Mouse (Mus musculus) C2C12 (cell line): ENCODE data around the gene Mdh2. TPM values are rescaled to one million over a fixed set of nuclear protein-coding genes. Genes with fewer than 3 reads are reported as not detected.

Experiments used
- H3K27me3 ChIP-seq: one replicate; pipeline ENCODE4 v1.6.1; 2011; ENCODE audit not compliant: control insufficient read depth, insufficient read depth, insufficient read length
- H3K36me3 ChIP-seq: one replicate; pipeline ENCODE4 v1.6.1; 2011; ENCODE audit not compliant: control insufficient read depth, insufficient read depth
- H3K4me3 ChIP-seq: one replicate; pipeline ENCODE4 v1.5.1; 2011; ENCODE audit warnings: mild to moderate bottlenecking, control low read depth; ENCODE audit not compliant: poor library complexity, insufficient read depth, severe bottlenecking
- H3K79me2 ChIP-seq: one replicate; pipeline ENCODE4 v1.6.1; 2011; ENCODE audit not compliant: control insufficient read depth, insufficient read depth
- H3K79me3 ChIP-seq: one replicate; pipeline ENCODE4 v1.6.1; 2011; ENCODE audit warnings: low read depth, control low read depth
- H3ac ChIP-seq: one replicate; pipeline ENCODE3; 2011; ENCODE audit warnings: low read depth; ENCODE audit not compliant: control insufficient read depth, insufficient read length
- CEBPB ChIP-seq: IDR thresholded peaks from one replicate; pipeline ENCODE4 v1.6.1; 2011; ENCODE audit warnings: low read depth, mild to moderate bottlenecking, control low read depth, moderate library complexity
- CTCF ChIP-seq: IDR thresholded peaks from one replicate; pipeline ENCODE4 v1.5.1; 2011; ENCODE audit not compliant: control insufficient read depth, insufficient read depth, insufficient read length
- FOSL1 ChIP-seq: IDR thresholded peaks from one replicate; pipeline ENCODE4 v1.8.0; 2011; ENCODE audit warnings: mild to moderate bottlenecking, low read length; ENCODE audit not compliant: poor library complexity, insufficient read depth, severe bottlenecking
- MAX ChIP-seq: IDR thresholded peaks from one replicate; pipeline ENCODE4 v1.6.1; 2011; ENCODE audit warnings: mild to moderate bottlenecking, control low read depth
- MYOD1 ChIP-seq: IDR thresholded peaks from one replicate; pipeline ENCODE4 v1.6.1; 2011; ENCODE audit warnings: low read depth; ENCODE audit not compliant: control insufficient read depth, insufficient read length
- MYOG ChIP-seq: IDR thresholded peaks from one replicate; pipeline ENCODE4 v1.6.1; 2011; ENCODE audit not compliant: control insufficient read depth, insufficient read length; ENCODE audit errors: extremely low read depth
- USF1 ChIP-seq: IDR thresholded peaks from one replicate; pipeline ENCODE4 v1.6.1; 2011; ENCODE audit warnings: low read depth, mild to moderate bottlenecking, control low read depth, moderate library complexity
- long read RNA-seq, 2 experiments: library from polyadenylated mRNA; unstranded; transcript quantifications; one replicate each; pipeline ENCODE4 v2.0.0; 2019 to 2020
- polyA plus RNA-seq: library from polyadenylated mRNA; unstranded; fragments of >200 nt; fragmentation: generic; extraction: Trizol; gene quantifications from one replicate; pipeline ENCODE4 v1.2.1, GENCODE M21; 2012; ENCODE audit warnings: missing spikeins

Mdh2 gene
- polyA plus RNA-seq = 700 TPM
- long read RNA-seq, experiment 1, transcript Mdh2-201 (9 exons, 1,456 nt) = major isoform, 723 of 824 reads
- long read RNA-seq, experiment 1, partial matches to known transcripts = 84 of 824 reads
- long read RNA-seq, experiment 1, other reads (novel, unspliced or antisense) = 17 of 824 reads
- long read RNA-seq, experiment 2, transcript Mdh2-201 (9 exons, 1,456 nt) = major isoform, 1,079 of 1,105 reads
- long read RNA-seq, experiment 2, partial matches to known transcripts = 12 of 1,105 reads
- long read RNA-seq, experiment 2, other reads (novel, unspliced or antisense) = 13 of 1,105 reads

DNA sequence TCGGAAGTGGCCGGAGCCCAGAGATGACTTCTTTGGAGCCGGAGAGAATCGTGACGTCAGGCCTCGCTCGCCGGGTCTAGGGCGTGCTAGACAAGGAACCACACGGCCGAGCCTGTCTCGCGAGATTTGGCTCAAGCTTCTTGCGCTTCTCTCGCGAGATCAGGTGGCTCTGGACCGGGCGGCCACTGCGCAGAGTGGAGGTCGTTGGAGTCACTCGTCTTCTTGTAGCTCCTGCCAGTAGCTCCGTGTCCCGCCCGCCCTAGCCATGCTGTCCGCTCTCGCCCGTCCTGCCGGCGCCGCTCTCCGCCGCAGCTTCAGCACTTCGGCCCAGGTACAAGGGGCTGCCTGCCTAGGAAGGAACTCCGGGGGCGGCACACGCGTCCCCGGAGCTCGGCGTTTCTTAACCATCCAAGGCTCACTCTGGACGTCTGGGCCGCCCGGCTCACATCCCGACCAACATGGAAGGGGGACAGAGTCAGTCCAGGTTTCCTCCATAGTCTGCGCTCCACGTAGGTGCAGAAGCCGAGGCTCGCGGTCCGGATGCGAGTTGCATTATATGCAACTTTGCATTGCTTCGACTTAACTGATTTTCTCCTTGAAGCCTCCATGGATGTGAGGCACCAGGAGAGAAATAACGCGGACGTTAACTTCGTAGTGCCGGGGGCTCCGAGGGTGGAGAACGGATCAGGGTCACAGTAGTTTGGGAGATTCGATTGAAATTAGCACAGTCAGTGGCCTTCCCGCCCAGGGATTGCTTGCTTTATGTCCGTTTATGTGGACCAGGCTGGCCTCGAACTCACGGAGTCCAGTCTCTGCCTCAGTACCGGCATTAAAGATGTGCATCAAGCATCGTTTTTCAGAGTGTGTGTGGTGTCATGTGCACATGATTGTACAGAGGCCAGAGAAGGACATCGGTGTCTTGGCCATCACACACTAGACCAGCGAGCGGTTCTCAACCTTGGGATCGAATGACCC lies at the start of gene Mdh2:
Gene Mdh2 (plus strand): TSS at position 10 of the 975 bp plus-strand sequence.
- TF ChIP-seq FOSL1 = no peak
- peak; percentile 26 for TF ChIP-seq MAX
- Histone ChIP-seq H3K4me3 (peak within 1 kb of the TSS; percentile 97), H3K79me2 (peaks cover 54% of the 10 kb centered on the region)

DNA sequence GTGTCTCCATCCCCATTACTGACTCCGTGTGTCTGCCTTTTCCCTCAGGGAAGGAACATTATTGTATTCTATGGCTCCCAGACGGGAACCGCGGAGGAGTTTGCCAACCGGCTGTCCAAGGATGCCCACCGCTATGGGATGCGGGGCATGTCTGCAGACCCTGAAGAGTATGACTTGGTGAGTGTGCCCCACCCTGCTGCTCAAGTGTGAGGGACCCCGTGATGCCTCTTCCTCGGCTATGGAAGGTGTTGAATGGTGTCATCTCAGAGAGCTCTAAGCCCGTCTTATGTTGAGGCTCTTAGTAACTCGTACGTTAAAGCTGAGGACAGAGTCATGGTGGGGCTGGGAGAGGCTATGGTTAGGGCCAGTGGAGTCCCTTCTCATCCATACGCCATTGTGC lies 48.9 kb upstream of the Mdh2 start:
- H3ac ChIP-seq = no peak overlapping the region
- peaks cover 32% of the 10 kb centered on the region for H3K36me3 ChIP-seq
- no peak for TF ChIP-seq CTCF
- no peak for TF ChIP-seq MAX
- TF ChIP-seq FOSL1 = no peak
- no peak for TF ChIP-seq MYOG
- no peak for TF ChIP-seq MYOD1
- no peak for TF ChIP-seq CEBPB
- no peak for TF ChIP-seq USF1

More for the DNA sequence above, at the start of gene Mdh2:
- Histone ChIP-seq H3K79me3 (peaks cover 46% of the 10 kb centered on the region), H3ac (peak within 1 kb of the TSS; percentile 87), H3K27me3 (no peaks in the 10 kb centered on the region), H3K36me3 (peaks cover 23% of the 10 kb centered on the region)

DNA sequence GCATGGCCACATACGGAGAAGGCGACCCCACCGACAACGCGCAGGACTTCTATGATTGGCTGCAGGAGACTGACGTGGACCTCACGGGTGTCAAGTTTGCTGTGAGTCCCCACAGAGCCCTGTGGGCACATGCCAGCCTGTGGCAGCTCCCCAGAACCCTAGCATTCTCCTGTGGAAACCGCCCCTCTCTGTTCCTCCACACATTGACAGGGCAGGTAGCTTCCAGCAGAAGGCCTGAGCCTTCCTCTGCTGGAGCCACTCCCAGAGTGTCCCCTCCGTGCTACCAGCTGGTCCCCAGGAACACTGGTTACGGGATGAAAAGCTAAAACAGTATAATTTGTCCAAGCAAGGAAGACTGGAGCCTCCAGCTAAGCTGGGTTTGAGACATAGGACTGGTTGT lies 48.0 kb upstream of the Mdh2 start:
- H3K4me3 ChIP-seq = no peak overlapping the region
- no peaks in the 10 kb centered on the region for H3K79me3 ChIP-seq
- H3K79me2 ChIP-seq = peaks cover 10% of the 10 kb centered on the region
- H3K36me3 ChIP-seq = peaks cover 40% of the 10 kb centered on the region
- no peak overlapping the region for H3ac ChIP-seq
- no peaks in the 10 kb centered on the region for H3K27me3 ChIP-seq
- TF ChIP-seq FOSL1 = no peak
- TF ChIP-seq MYOG = no peak
- no peak for TF ChIP-seq CTCF
- TF ChIP-seq USF1 = no peak
- TF ChIP-seq CEBPB = no peak
- no peak for TF ChIP-seq MYOD1
- no peak for TF ChIP-seq MAX

More for the DNA sequence above, 48.9 kb upstream of the Mdh2 start:
- H3K79me2 ChIP-seq = peaks cover 18% of the 10 kb centered on the region
- no peaks in the 10 kb centered on the region for H3K27me3 ChIP-seq
- H3K79me3 ChIP-seq = no peaks in the 10 kb centered on the region
- no peak overlapping the region for H3K4me3 ChIP-seq

DNA sequence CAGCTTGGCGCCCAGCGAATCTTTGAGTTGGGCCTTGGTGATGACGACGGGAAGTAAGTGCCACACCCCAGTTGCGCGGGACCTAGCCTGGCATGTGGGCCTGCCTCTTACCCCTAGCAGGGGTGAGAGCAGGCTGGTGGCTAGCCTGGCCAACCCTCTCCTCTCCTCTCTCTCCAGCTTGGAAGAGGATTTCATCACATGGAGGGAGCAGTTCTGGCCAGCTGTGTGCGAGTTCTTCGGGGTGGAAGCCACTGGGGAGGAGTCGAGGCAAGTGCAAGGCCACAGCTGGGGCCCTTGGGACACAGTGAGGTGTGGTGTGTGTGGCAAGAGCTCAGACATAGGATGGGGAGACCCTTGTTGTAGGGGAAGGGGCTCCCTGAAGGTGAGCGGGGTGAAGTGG lies 47.4 kb upstream of the Mdh2 start:
- no peak overlapping the region for H3K4me3 ChIP-seq
- no peak overlapping the region for H3ac ChIP-seq
- peaks cover 4% of the 10 kb centered on the region for H3K79me2 ChIP-seq
- H3K27me3 ChIP-seq = no peaks in the 10 kb centered on the region
- H3K79me3 ChIP-seq = no peaks in the 10 kb centered on the region
- peaks cover 47% of the 10 kb centered on the region for H3K36me3 ChIP-seq
- TF ChIP-seq FOSL1 (no peak), CTCF (no peak), MYOD1 (no peak), MAX (no peak), CEBPB (no peak), MYOG (no peak), USF1 (no peak)

DNA sequence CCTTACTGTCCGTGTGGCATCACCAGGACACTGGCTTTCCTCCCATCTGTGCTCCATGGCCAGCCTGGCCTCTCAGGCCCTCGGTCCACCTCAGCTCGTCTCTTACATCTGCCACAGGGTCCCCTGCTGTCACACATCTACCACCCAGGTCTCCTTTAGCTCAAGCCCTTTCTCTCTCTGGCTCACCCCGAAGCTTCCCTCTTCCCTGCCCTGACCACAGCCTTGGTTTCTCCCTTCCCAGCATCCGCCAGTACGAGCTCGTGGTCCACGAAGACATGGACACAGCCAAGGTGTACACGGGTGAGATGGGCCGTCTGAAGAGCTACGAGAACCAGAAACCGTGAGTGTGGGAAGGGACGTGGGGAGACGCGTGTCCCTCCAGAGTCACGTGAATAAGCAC lies 47.0 kb upstream of the Mdh2 start:
- H3K79me3 ChIP-seq = no peaks in the 10 kb centered on the region
- no peak overlapping the region for H3K4me3 ChIP-seq
- no peaks in the 10 kb centered on the region for H3K27me3 ChIP-seq
- H3ac ChIP-seq = no peak overlapping the region
- H3K36me3 ChIP-seq = peaks cover 49% of the 10 kb centered on the region
- no peaks in the 10 kb centered on the region for H3K79me2 ChIP-seq
- TF ChIP-seq MYOG (no peak), MYOD1 (no peak), CTCF (no peak), CEBPB (no peak), USF1 (no peak), MAX (no peak), FOSL1 (no peak)
